In genomic region chr5:127300597-127301254, GRCm38 (mm10) we compare ENCODE assay signal across 9 mouse cellular contexts. TPM values are rescaled to one million over a fixed set of nuclear protein-coding genes. Genes with fewer than 3 reads are reported as not detected.
DNase-seq lines count a peak whose midpoint lies in the region; ATAC-seq lines count a peak whose summit lies in the region.
"Had no signal": no experiment of that assay in that cellular context is flagged by ENCODE, and none has a peak within 500 bp of the region (broad histone marks: within the 10 kb centered on the region; RNA-seq: fewer than 3 reads in every experiment).

No protein-coding gene starts in this region.

- no peaks in the 10 kb centered on the region for H3K27me3 ChIP-seq in kidney, embryonic 15.5 days
- no peaks in the 10 kb centered on the region for H3K27me3 ChIP-seq in intestine, embryonic 16.5 days (replicated peaks; ENCODE audit: control insufficient read depth, insufficient read depth, low read length)
- H3K27me3 ChIP-seq: Patski had no signal

- no peak overlapping the region for H3K27ac ChIP-seq in kidney, embryonic 15.5 days
- H3K27ac ChIP-seq in intestine, embryonic 16.5 days (ENCODE audit: low read length) = no peak overlapping the region

- H3K36me3 ChIP-seq in kidney, embryonic 15.5 days = no peaks in the 10 kb centered on the region
- no peaks in the 10 kb centered on the region for H3K36me3 ChIP-seq in intestine, embryonic 16.5 days (ENCODE audit: control insufficient read depth, insufficient read depth, low read length)

- H3K4me3 ChIP-seq in kidney, embryonic 15.5 days (replicated peaks) = no peak overlapping the region
- H3K4me3 ChIP-seq in intestine, embryonic 16.5 days (ENCODE audit: low read length) = no peak overlapping the region
- H3K4me3 ChIP-seq: erythroblast, embryonic 14.5 days had no signal

- peaks cover 12% of the 10 kb centered on the region for H3K4me1 ChIP-seq in kidney, embryonic 15.5 days
- no peaks in the 10 kb centered on the region for H3K4me1 ChIP-seq in intestine, embryonic 16.5 days (ENCODE audit: control insufficient read depth, insufficient read depth, low read length)

- WGBS in kidney, embryonic 15.5 days = 39% methylated on average over 8 of the region's 8 CpGs
- WGBS in intestine, embryonic 16.5 days = 63% methylated on average over 8 of the region's 8 CpGs

- peak; percentile 3 for DNase-seq in kidney, adult 9 months
- DNase-seq in adrenal gland, adult 8-10 months = peak; percentile 10
- DNase-seq in cerebellum, adult 9-10 months = peak; percentile 82
- peak; percentile 78 for DNase-seq in lung, postnatal 10 days
- DNase-seq in spleen, postnatal 4 days (ENCODE audit: low spot score in 2 of 2) = no peak

- H3K9me3 ChIP-seq in kidney, embryonic 15.5 days (replicated peaks) = no peaks in the 10 kb centered on the region
- H3K9me3 ChIP-seq in intestine, embryonic 16.5 days (ENCODE audit: control insufficient read depth, low read length) = no peaks in the 10 kb centered on the region

- no peak overlapping the region for H3K4me2 ChIP-seq in kidney, embryonic 15.5 days
- H3K4me2 ChIP-seq in intestine, embryonic 16.5 days (ENCODE audit: low read depth, low read length) = no peak overlapping the region

- H3K9ac ChIP-seq in kidney, embryonic 15.5 days = no peak overlapping the region
- H3K9ac ChIP-seq in intestine, embryonic 16.5 days (ENCODE audit: low read depth, low read length) = no peak overlapping the region

- no peak for ATAC-seq in kidney, embryonic 15.5 days (replicated peaks; ENCODE audit: low FRiP score)
- ATAC-seq in intestine, embryonic 16.5 days = no peak
- ATAC-seq: Patski had no signal

RNA-seq across cellular contexts. Expression of gene Tmem132c, which starts 59.1 kb away (rescaled TPM):
- polyA plus RNA-seq in kidney, embryonic 15.5 days (2015; fragmentation: Nextera tagmentation; extraction: Ambion mirVana) = 0.93 and 1.5 TPM in 2 replicates
- total RNA-seq in adrenal gland, adult 8-10 months (2022) = under 1 TPM; 0.35 to 0.75 (median 0.39) TPM
- 0.18 and 0.39 TPM in 2 replicates for polyA plus RNA-seq in intestine, embryonic 16.5 days (2015; fragmentation: Nextera tagmentation; extraction: Ambion mirVana)
- polyA plus RNA-seq: erythroblast, embryonic 14.5 days; Patski had no signal

Comparison
In these comparisons a context has a peak if more than half of its experiments do, and no peak if none do; other contexts are left out.
1. DNase-seq: peak in kidney, adult 9 months (single experiment), adrenal gland, adult 8-10 months (single experiment), cerebellum, adult 9-10 months (single experiment) and lung, postnatal 10 days (single experiment); none in spleen, postnatal 4 days (0 of 2).